Mouse (Mus musculus) right cerebral cortex, postnatal 36 days (tissue): ENCODE data around the gene Kcnk7.
"Not testable (repeated sequence)": the region's sequence is repeated elsewhere in the genome, so short reads cannot be mapped to it uniquely, and the experiment has no call there.

Experiments used
- DNase-seq, 2 experiments: peaks; one replicate each; pipeline ENCODE4 v3.0.0; 2022; ENCODE audit warnings: low spot score in 2 of 2, mixed read lengths in 1 of 2

The Kcnk7 gene

DNA sequence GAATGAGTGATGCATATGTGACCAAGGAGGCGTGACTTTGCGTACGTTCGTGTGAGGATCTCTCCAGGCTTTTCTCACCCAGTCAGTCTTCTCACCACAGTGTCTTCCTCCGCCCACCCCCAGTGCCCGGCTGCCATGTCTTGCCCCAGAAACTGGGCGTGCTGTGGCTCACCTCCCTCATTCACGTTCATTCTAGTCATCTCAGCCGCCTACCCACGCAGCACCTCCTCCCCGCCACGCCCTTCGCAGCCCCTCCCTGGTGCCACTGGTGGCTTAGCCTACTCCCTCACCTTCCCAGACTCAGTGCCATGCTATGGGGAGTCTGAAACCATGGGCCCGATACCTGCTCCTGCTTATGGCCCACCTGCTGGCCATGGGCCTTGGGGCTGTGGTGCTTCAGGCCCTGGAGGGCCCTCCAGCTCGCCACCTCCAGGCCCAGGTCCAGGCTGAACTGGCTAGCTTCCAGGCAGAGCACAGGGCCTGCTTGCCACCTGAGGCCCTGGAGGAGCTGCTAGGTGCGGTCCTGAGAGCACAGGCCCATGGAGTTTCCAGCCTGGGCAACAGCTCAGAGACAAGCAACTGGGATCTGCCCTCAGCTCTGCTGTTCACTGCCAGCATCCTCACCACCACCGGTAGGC, at the start of gene Kcnk7:
Gene Kcnk7, plus strand, starts transcription at position 205 of the 638 bp plus-strand sequence.
- peak in 1 of 2 experiments; percentile 34 for DNase-seq

GRCm38 (mm10) chr19:5654720-5655298, 49.4 kb upstream of the Kcnk7 start:
- no peak for DNase-seq

DNA sequence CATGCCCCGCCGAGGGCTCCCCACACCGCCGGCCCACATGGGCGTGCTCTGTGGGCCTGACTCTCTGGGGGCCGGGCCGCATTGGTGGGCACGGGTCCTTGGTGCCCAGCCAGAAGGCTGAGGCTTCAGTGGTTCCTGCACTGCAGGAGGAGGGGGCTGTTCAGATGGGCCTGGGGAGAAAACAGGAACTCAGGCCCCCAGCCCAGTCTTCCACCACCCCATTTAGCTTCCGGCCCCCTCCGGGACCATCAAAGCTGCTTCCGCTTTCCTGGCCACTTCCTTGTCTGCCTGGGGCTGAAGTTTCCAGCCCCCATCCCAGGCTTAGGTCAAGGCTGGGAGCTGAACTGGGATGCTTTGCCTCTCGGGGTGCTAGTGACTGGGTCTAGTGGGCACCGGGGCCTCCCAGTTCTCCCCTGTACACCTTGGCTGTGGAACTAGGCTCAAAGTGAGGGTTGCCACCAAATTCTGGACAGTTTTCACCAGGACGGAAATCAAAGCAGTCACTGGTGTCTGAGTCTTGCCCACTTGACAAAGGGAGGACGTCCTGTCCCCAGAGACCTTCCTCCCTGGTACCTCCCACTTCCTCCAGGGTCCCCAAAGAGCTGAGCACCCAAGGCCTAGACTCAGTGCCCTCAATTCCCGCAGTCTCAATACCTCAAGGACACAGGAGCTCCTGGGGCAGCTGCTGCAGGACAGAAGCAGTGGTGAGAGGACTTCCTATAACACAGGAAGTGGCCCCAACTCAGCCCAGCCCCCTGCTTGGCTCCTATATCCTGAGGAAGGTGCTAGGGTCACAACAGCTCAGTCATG, 43.0 kb upstream of the Kcnk7 start:
- DNase-seq: no peak

DNA sequence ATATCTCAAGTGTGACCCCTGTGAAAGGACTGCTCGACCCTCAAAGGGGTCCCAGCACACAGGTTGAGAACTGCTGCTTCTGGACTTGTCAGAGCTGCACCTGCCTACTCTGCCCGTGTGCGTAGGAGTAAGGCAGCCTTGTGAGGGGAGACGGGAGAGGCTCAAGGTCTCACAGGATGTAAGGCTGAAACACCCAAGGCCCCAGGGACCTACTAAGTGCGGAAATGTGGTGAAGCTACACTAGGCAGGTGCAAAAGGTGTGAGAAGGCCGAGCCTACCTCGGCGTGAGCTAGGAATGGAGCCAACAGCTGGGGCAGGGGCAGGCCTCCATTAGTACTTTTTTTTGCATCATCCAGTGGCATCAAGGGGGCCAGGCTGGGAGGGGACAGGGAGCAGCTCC, 41.9 kb upstream of the Kcnk7 start:
- DNase-seq: no peak

GRCm38 (mm10) chr19:5662981-5663913, 40.9 kb upstream of the Kcnk7 start, which contains the start of gene Sipa1:
Sipa1 (minus strand) TSS chr19:5663707.
- DNase-seq: peak; percentile 51 to 64

DNA sequence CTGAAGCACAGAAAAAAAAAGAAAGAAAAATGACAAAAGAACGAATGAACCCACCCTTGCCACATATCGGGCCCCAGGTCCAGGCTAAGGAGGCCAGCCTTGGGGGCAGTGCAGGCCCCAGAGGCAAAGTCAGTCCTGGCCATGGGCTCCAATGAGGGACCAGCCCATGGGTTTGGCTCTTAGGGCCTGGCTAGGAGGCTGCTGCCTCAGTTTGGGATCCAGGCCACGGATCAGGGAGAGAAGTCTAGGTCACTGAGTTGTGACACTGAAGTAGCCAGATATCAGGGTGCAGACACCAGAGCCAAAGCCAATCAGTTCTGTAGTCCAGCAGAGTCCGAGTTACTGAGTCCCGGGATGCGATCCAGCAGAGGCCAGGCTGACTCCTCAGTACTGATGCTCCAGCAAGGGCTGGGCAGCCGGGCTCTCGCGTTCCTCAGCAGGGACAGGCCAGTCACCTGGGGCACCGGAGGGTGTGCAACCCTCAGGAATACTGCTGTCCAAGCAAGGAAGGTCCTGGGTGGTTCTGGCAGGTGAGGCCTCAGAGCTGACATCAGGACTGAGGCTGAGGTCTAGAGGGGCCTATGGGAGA, 39.4 kb upstream of the Kcnk7 start:
- DNase-seq: no peak

DNA sequence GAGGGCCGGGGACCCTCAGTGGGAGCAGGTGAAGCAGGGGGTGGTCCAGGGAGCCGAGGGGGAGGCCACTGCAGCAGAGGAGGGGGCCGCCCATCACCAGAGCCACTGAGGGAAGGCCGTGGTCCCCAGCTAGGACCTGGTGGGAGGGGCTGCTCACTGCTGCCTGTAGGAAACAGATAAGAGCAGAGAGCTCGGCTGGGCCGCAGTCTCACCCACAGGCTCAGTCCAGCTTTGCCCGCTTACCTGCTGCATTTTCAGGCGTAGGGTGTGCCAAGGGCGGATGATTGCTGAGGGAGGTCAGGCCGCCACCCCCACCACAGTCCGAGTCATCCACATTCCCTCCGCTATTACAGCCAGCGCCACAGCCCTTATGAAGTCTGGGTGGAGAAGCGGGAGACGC, 38.7 kb upstream of the Kcnk7 start:
- DNase-seq: no peak

- no peak for DNase-seq
Measured at GRCm38 (mm10) chr19:5666386-5666785, 37.8 kb upstream of the Kcnk7 start.

GRCm38 (mm10) chr19:5668372-5668771, 35.8 kb upstream of the Kcnk7 start:
- no peak for DNase-seq

DNA sequence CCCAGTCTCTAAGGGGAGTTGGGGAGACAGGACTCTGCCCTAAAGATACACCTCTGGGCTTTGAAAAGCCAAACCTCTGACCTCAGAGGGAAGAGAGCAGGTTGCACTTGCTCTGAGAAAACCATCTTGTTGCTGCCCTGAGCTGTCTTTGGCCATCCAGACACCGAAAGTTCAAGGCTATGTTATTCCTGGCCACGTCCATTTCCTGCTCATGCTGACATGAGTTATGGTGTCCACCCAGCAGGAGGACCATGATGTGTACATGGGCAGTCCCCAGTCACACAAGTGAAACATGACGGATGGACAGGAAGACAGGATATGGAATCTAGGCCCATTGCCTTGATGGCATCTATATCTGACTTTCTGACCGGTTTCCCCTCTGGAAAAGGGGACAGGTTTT, 23.7 kb upstream of the Kcnk7 start:
- DNase-seq: no peak

GRCm38 (mm10) chr19:5684236-5684635, 19.9 kb upstream of the Kcnk7 start:
- no peak for DNase-seq

DNA sequence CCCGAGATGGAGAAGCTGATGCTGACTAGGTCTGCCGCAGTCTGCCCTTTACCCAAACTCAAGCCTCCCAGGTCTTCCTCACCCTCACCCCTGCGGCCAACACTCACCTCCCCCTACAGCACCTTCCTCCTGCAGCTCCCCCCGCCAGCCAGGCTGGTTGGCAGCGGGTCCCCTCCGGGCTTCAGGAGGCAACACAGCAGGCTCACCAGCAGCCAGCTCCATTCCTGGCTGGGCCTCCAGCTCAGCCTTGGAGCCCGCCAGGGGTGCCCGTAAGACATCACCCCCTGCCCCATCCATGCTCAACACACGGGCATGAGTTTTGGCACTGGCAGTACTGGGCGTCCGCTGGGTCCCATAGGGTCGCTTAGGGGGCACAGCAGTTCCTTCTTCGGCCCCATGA, 19.2 kb upstream of the Kcnk7 start:
- DNase-seq: no peak

DNA sequence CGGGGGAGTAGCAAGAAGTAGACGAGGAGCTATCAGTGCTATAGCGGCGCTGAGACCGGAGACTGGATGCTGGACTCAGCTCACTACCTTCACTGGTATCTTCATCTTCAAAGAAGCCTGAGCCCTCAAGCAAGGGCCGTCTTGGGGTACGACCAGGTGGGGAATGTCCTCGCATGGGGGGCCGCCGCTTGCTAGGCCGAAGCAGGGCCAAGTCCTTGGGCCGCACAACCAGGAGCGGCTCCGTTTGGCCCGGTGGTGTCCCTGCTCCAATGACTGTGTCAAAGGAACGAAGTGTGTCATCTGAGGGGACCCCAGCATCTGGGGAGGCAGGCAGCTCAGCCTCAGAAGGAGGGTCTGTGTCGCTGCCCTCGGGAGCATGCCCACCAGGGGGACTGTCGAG, 18.7 kb upstream of the Kcnk7 start:
- DNase-seq: no peak

GRCm38 (mm10) chr19:5685861-5686260, 18.3 kb upstream of the Kcnk7 start:
- no peak for DNase-seq

- DNase-seq: no peak
Measured at GRCm38 (mm10) chr19:5686437-5686836, 17.7 kb upstream of the Kcnk7 start.

DNA sequence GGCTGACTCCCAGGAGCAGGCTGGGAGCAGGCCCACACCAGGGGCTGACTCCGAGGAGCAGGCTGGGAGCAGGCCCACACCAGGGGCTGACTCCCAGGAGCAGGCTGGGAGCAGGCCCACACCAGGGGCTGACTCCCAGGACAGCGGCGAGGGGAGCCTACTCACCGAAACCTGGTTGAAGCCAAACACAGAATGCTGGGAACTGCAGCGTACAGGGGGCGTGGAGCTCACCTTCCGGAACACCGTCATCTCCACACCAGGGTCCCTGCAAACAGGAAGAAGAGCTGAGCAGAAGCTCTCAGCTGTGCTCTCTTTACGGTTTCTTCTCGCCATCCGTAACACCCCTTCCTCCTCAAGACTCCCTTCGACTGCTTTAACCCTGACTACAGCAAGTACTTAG, 17.2 kb upstream of the Kcnk7 start:
- DNase-seq: not testable (repeated sequence)

DNA sequence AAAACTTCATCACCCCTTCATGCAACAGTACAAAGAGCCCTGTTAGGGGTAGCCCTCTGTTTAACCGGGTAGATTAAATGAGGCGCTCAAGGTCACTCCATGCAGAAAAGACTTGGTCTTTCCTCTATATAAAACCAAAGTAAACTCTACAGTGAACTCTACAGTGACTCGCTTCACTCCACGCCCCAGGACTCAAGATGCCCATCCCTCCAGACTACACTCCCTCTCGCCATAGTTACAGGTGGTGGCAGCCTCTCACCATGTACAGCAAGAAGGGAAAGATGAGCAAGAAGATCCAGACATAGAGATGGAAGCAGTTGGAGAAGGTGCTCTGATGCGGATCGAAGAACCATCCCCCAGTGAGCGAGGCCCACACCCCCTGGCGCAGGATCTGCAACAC, 16.4 kb upstream of the Kcnk7 start:
- DNase-seq: no peak

GRCm38 (mm10) chr19:5688200-5689087, 15.7 kb upstream of the Kcnk7 start, which contains the start of the genes Map3k11 and Pcnx3:
Map3k11 (plus strand) TSS chr19:5688742.
Pcnx3 (minus strand) TSS chr19:5688908.
- DNase-seq: peak; percentile 96 to 98

- DNase-seq: no peak
Measured at GRCm38 (mm10) chr19:5689088-5689428, 15.1 kb upstream of the Kcnk7 start.
